Mouse (Mus musculus): Measurements from ENCODE around the gene Atxn3. TPM values are rescaled to one million over a fixed set of nuclear protein-coding genes. Genes with fewer than 3 reads are reported as not detected.

Gene Atxn3
- polyA plus RNA-seq, 1 experiment = 39.5 TPM

DNA sequence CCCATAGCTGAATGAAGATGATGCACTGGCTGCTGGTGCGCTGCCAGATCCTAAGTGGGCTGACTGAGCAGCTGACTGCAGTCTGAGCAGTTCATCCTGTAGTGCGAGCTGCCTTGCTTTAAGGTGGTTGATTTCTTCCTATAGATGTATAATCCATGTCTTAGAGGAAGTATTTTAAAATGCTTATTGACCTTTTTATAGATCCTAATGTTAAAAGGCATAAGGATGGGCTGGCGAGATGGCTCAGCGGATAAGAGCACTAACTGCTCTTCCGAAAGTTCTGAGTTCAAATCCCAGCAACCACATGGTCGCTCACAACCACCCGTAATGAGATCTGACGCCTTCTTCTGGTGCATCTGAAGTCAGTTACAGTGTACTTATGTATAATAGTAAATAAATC lies 59.1 kb downstream of the Atxn3 start:
- Histone ChIP-seq H3K4me1 (ENCODE audit: control insufficient read depth, insufficient read depth, low read length) (peaks cover 2% of the 10 kb centered on the region; the same call in 1 of the 2 replicates), H3K4me3 (ENCODE audit: insufficient read depth, low read length) (no peak overlapping the region), H3K27ac (ENCODE audit: insufficient read depth, low read depth, low read length) (no peak overlapping the region)
- TF ChIP-seq CTCF (IDR thresholded peaks at IDR 0.05; ENCODE audit: low read depth, low read length) = no peak
- no peak for TF ChIP-seq POLR2A (IDR thresholded peaks at IDR 0.05; ENCODE audit: borderline replicate concordance, low read depth, low read length)

GRCm38 (mm10) chr12:101897113-101897512 lies 60.9 kb downstream of the Atxn3 start:
- no peak for TF ChIP-seq POLR2A (IDR thresholded peaks at IDR 0.05; ENCODE audit: borderline replicate concordance, low read depth, low read length)
- no peak for TF ChIP-seq CTCF (IDR thresholded peaks at IDR 0.05; ENCODE audit: low read depth, low read length)
- peaks cover 12% of the 10 kb centered on the region for H3K4me1 ChIP-seq (ENCODE audit: control insufficient read depth, insufficient read depth, low read length)
- H3K27ac ChIP-seq (ENCODE audit: insufficient read depth, low read depth, low read length) = no peak overlapping the region
- H3K4me3 ChIP-seq (ENCODE audit: insufficient read depth, low read length) = no peak overlapping the region

- no peak overlapping the region for H3K4me3 ChIP-seq (ENCODE audit: insufficient read depth, low read length)
- peak overlapping the region; percentile 76; the same call in 1 of the 2 replicates for H3K27ac ChIP-seq (ENCODE audit: insufficient read depth, low read depth, low read length)
- TF ChIP-seq POLR2A (IDR thresholded peaks at IDR 0.05; ENCODE audit: borderline replicate concordance, low read depth, low read length) = no peak
- TF ChIP-seq CTCF (IDR thresholded peaks at IDR 0.05; ENCODE audit: low read depth, low read length) = no peak
- peaks cover 23% of the 10 kb centered on the region for H3K4me1 ChIP-seq (ENCODE audit: control insufficient read depth, insufficient read depth, low read length)
These were observed 64.8 kb downstream of the Atxn3 start for GRCm38 (mm10) chr12:101893296-101893695.

- TF ChIP-seq POLR2A (IDR thresholded peaks at IDR 0.05; ENCODE audit: borderline replicate concordance, low read depth, low read length) (no peak), CTCF (IDR thresholded peaks at IDR 0.05; ENCODE audit: low read depth, low read length) (no peak)
- Histone ChIP-seq H3K4me1 (ENCODE audit: control insufficient read depth, insufficient read depth, low read length) (peaks cover 23% of the 10 kb centered on the region), H3K27ac (ENCODE audit: insufficient read depth, low read depth, low read length) (peak overlapping the region; percentile 76), H3K4me3 (ENCODE audit: insufficient read depth, low read length) (no peak overlapping the region)
These were observed 65.2 kb downstream of the Atxn3 start for GRCm38 (mm10) chr12:101892832-101893231.

GRCm38 (mm10) chr12:101891066-101891465 lies 67.0 kb downstream of the Atxn3 start:
- Histone ChIP-seq H3K4me1 (ENCODE audit: control insufficient read depth, insufficient read depth, low read length) (peaks cover 23% of the 10 kb centered on the region), H3K27ac (ENCODE audit: insufficient read depth, low read depth, low read length) (peak overlapping the region; percentile 85), H3K4me3 (ENCODE audit: insufficient read depth, low read length) (no peak overlapping the region)
- TF ChIP-seq POLR2A (IDR thresholded peaks at IDR 0.05; ENCODE audit: borderline replicate concordance, low read depth, low read length) (no peak), CTCF (IDR thresholded peaks at IDR 0.05; ENCODE audit: low read depth, low read length) (no peak)

GRCm38 (mm10) chr12:101889351-101889750 lies 68.7 kb downstream of the Atxn3 start:
- TF ChIP-seq POLR2A (IDR thresholded peaks at IDR 0.05; ENCODE audit: borderline replicate concordance, low read depth, low read length) (no peak), CTCF (IDR thresholded peaks at IDR 0.05; ENCODE audit: low read depth, low read length) (no peak)

DNA sequence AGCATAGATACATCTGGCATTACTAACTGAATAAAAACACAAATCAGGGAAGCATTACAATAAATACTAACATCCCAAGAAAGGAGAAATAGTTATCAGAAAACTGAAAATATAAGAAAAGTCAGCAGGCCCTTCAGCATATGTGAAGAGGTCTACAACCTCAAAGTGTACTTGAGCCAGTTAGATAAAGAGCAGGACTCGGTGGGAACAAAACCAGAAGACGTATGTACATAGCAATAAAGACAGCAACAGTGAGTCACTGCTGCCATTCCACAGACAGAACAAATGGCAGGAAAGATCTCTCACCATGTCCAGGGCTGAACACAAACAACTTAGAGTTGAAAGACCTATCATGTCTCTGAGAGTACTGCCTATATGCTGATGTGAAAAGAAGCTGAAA lies 69.7 kb downstream of the Atxn3 start:
- Histone ChIP-seq H3K4me1 (ENCODE audit: control insufficient read depth, insufficient read depth, low read length) (peaks cover 20% of the 10 kb centered on the region), H3K27ac (ENCODE audit: insufficient read depth, low read depth, low read length) (no peak overlapping the region), H3K4me3 (ENCODE audit: insufficient read depth, low read length) (no peak overlapping the region)
- no peak for TF ChIP-seq CTCF (IDR thresholded peaks at IDR 0.05; ENCODE audit: low read depth, low read length)
- no peak for TF ChIP-seq POLR2A (IDR thresholded peaks at IDR 0.05; ENCODE audit: borderline replicate concordance, low read depth, low read length)

More at GRCm38 (mm10) chr12:101889351-101889750, 68.7 kb downstream of the Atxn3 start:
- Histone ChIP-seq H3K4me1 (ENCODE audit: control insufficient read depth, insufficient read depth, low read length) (peaks cover 23% of the 10 kb centered on the region), H3K27ac (ENCODE audit: insufficient read depth, low read depth, low read length) (no peak overlapping the region), H3K4me3 (ENCODE audit: insufficient read depth, low read length) (no peak overlapping the region)

DNA sequence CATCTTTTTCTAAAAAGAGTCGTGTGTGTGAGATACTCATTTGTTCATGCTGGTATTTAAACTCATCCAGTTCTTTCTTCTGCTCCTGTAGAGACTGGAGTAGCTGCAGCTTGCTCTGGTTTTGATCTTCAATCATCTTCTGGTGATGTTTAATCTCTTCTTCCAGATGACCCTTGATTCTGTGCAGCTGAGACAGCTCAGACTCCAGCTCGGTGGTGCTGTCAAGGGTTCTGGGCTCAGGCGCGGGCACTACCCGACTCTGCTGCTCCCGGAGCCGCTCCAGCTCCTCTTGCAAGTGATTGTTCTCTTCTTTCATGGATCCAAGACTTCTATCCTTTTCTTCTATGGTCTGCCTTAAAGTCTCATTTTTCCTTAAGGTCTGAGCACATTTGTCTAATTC lies 73.1 kb downstream of the Atxn3 start:
- Histone ChIP-seq H3K27ac (ENCODE audit: insufficient read depth, low read depth, low read length) (no peak overlapping the region), H3K4me1 (ENCODE audit: control insufficient read depth, insufficient read depth, low read length) (no peaks in the 10 kb centered on the region), H3K4me3 (ENCODE audit: insufficient read depth, low read length) (no peak overlapping the region)
- TF ChIP-seq POLR2A (IDR thresholded peaks at IDR 0.05; ENCODE audit: borderline replicate concordance, low read depth, low read length) (no peak), CTCF (IDR thresholded peaks at IDR 0.05; ENCODE audit: low read depth, low read length) (no peak)

DNA sequence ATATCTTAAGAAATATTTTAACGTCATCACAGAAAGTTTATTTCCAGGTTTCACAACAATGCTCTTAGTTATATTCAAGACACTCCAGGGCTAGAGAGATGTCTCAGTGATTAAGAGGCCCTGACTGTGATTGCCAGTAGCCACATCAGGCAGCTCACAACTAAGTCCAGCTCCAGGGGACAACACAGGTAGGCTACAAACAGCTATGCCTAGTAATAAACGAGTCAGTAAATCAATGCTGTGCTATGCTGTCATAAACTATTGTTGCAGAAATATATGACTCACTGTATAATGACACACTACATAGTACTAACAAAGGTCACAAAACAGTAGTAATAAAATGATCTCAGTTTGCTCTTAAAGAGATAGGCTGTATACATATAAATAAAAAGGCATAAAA lies 81.7 kb downstream of the Atxn3 start:
- TF ChIP-seq CTCF (IDR thresholded peaks at IDR 0.05; ENCODE audit: low read depth, low read length) (no peak), POLR2A (IDR thresholded peaks at IDR 0.05; ENCODE audit: borderline replicate concordance, low read depth, low read length) (no peak)
- Histone ChIP-seq H3K4me1 (ENCODE audit: control insufficient read depth, insufficient read depth, low read length) (no peaks in the 10 kb centered on the region), H3K27ac (ENCODE audit: insufficient read depth, low read depth, low read length) (no peak overlapping the region), H3K4me3 (ENCODE audit: insufficient read depth, low read length) (no peak overlapping the region)

GRCm38 (mm10) chr12:101875107-101875506 lies 82.9 kb downstream of the Atxn3 start:
- TF ChIP-seq CTCF (IDR thresholded peaks at IDR 0.05; ENCODE audit: low read depth, low read length) (no peak), POLR2A (IDR thresholded peaks at IDR 0.05; ENCODE audit: borderline replicate concordance, low read depth, low read length) (no peak)
- no peak overlapping the region for H3K27ac ChIP-seq (ENCODE audit: insufficient read depth, low read depth, low read length)

More at GRCm38 (mm10) chr12:101875107-101875506, 82.9 kb downstream of the Atxn3 start:
- H3K4me3 ChIP-seq (ENCODE audit: insufficient read depth, low read length) = no peak overlapping the region
- H3K4me1 ChIP-seq (ENCODE audit: control insufficient read depth, insufficient read depth, low read length) = no peaks in the 10 kb centered on the region

Other genes with a start within 250 kb of the Atxn3 start
- gene Tc2n, start 239.7 kb downstream of the Atxn3 start, polyA plus RNA-seq (2012; ENCODE audit: insufficient read depth, insufficient read length, missing spikeins) = 0.15 TPM in 1 of 2 replicates, not detected in the other
- 0.84 and 1.0 TPM in 2 replicates for gene Fbln5, start 139.2 kb downstream of the Atxn3 start, polyA plus RNA-seq (2012; ENCODE audit: insufficient read depth, insufficient read length, missing spikeins)
- 19.4 and 23.5 TPM in 2 replicates for gene Trip11, start 45.0 kb downstream of the Atxn3 start, polyA plus RNA-seq (2012; ENCODE audit: insufficient read depth, insufficient read length, missing spikeins)
- gene Cpsf2, start 17.7 kb upstream of the Atxn3 start, polyA plus RNA-seq (2012; ENCODE audit: insufficient read depth, insufficient read length, missing spikeins) = 22.2 and 22.4 TPM in 2 replicates
- gene Slc24a4, start 170.5 kb upstream of the Atxn3 start, polyA plus RNA-seq (2012; ENCODE audit: insufficient read depth, insufficient read length, missing spikeins) = not detected in 2 replicates